Mouse (Mus musculus) neutrophil, adult 5-6 weeks (primary cell): ENCODE data around the gene Afm. TPM values are rescaled to one million over a fixed set of nuclear protein-coding genes. Genes with fewer than 3 reads are reported as not detected.

Experiments used
- ATAC-seq: fragments of 151-379, 151-347 bp; 2 replicates; pipeline ENCODE4 v1.8.0; 2017; ENCODE audit warnings: mild to moderate bottlenecking, moderate TSS enrichment; ENCODE audit not compliant: insufficient number of reproducible peaks, poor library complexity, low FRiP score, severe bottlenecking; ENCODE audit errors: extremely low read depth
- total RNA-seq: library from RNA; stranded (forward); fragments of 200-1000 nt; gene quantifications from 2 replicates; pipeline ENCODE4 v1.2.3, GENCODE M21; 2017

Gene Afm
- total RNA-seq, 1 experiment from 2014 or later = not detected

DNA sequence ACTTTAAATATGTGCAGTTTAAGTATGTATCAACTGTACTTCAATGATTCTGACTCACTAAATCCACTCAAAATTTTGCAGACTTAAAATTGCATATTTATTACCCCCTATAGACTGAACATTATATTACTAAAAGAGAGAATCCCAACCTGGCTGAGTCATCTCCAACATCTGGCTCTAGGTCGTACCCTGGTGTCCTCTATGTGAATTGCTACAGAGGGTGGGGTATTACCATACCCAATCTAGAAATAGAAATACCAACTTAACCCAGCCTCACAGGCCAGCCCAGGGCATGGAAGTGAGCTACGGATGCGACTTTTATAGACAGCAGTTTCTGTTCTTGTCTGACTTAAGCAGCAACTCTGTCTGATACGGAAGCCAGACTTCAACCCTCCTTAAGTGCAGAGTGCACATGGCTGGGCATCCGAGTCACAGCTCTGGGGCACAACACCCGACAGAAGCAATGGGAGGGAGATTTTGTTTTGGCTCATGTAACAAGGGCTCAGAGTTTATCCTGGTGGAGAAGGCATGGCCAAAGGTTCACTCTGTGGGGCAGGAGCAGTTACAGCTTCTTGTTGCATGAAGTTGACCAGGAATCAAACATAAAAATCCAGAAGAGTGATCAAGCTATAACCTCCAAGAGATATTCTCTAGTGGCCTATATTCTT lies 6.3 kb upstream of the Afm start:
- ATAC-seq = no peak

DNA sequence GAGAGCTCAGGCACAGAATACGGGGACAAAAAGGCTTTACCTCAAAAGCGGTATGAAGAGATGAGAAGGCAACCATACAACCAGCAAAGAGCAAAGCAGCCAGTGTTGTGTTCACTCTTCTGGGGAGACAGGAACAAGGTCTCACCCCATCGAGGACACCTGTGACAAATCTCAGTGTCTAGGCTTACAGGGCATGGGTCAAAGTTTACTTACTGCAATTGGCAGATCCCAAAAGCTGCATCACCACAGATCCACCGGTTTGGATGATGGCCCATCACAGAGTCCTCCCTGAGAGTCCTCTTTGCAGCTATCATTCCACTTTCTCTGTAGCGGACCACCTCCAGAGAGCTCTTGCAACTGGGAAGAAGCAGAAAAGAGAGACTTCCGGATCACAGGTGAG lies 3.2 kb upstream of the Afm start:
- no peak for ATAC-seq

DNA sequence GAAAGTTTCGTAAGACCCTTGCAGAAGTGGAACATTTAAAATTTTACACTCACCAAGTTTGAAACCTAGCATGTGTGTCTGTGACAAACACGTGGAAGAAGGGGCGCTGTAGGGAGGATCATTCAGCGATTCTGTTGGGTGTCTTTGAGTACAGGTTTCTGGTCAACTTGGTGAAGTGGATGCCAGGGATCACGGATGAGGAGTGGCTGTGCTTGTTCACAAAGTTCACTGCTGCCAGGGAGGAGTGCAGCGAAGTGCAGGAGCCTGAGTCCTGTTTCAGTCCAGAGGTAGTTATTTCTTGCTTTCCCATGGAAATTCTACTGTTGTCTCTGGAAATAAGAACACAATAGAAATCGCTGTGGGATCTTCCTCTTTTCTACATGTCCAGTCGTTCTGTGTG lies 32.5 kb downstream of the Afm start:
- ATAC-seq = no peak

DNA sequence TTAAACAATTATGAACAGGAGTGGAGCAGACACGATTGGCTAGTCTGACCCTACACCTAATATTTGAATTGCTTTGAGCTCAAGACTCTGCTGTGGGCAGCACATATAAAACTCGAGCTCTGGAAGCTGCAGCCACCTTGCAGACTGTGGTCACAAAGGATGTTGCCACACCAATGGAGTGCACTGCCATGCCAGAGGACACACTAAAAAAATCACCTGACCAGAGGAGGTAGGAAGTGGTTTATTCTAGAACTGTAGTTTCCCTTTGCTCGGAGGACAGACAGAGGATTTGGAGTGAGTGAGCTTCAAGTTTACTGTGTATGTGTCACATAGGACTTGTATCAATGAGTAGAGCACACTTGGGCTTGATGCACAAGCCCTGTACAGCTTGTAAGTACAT lies 37.3 kb downstream of the Afm start:
- ATAC-seq = no peak

DNA sequence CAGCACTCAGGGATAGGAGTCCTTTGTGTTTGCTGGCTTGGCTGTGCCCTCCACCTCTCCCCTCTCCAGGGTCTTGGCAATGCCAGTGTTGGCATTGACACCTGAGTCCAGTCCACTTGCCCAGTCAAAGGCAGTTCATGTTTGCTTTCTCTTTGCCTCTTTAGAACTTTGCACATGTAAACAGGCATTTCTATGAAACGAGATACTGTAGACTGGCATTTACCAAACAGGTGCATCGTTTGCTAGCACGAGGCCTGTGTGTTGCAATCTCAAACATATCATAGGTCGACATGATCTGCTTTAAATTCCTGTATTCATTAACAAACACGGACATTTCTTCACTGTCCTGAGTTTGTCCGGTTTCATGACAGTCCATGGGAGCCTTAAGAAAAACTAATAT lies 42.0 kb downstream of the Afm start, which contains the start of gene 5830473C10Rik:
TSS of gene 5830473C10Rik (plus strand) at position 365 of the 400 bp plus-strand sequence.
- ATAC-seq = no peak

DNA sequence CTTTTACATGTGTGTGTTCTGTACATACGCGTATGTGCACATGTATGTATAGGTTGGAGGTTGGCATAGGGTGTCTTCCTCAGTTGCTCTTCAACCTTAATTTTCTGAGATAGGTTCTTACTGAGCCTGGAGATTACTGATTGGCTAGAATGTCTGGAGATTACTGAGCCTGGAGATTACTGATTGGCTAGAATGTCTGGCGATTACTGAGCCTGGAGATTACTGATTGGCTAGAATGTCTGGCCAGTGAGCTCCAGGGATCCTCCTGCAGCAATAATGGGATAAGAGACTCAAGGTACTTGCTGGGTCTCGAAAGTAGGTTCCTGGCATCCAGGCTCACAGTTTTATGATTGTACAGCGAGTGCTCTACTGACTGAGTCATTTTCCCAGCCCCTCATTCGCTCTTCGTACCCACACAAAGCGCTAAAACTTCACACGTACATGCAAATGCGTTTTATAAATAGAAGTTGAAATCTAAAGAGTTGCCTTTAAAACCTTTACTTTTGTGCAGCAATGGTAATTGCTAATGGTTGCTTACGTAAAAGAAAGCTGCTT lies 43.1 kb downstream of the Afm start:
- no peak for ATAC-seq

DNA sequence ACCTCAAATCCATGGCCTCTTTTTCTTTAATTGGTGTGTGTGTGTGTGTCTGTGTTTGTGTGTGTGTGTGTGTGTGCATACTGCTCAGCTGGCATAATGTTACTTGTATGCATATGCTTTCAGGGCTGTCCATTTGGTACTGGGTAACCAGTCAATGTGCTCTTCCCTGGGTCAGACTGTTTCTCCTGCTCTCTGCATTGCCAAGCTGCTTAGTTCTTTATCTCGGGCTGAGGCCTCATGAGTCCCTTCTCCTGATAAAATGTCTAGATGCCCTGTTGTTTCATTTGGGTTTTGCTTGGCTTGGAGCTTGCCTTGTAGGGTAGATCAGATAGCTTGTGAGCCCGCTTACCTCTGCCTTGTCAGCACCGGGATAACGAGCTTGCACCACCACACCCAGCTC lies 44.1 kb downstream of the Afm start:
- ATAC-seq = no peak

DNA sequence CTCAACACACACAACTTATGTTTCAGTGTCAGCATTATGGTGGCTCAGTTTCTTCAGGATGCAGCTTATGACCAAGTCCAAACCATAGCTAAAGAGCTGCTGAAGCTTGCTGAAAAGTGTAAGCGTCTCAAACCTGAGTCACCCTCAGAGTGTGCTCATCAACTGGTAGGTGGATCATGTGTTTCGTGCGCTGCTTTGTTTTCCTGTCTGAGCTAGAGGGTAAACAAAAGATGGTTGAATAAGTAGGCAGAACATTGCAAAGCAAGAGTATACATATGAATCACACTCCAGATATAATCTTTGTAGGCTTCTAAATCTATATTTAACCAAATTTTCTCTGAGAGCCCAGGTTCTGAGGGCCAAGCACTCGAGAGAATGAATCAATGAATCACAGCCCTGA lies 45.4 kb downstream of the Afm start:
- ATAC-seq = no peak

DNA sequence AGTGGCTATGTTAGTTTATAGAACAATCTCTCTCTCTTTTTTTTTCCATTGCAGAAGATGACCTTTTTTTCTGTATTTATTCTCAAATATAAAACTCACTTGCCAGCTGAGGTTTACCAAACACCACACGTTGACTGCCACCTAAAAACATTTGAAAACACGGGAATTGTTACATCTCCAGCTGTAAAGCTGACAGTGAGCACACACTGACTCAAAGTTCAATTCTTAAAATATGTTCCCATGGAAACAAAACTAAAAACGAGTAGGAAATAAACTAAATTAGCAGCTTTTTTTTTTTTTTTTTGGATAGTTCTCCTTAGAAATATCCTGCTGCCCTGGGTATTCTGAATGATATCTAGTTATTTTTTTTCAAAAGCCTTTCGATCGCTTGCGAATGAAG lies 46.5 kb downstream of the Afm start:
- no peak for ATAC-seq

DNA sequence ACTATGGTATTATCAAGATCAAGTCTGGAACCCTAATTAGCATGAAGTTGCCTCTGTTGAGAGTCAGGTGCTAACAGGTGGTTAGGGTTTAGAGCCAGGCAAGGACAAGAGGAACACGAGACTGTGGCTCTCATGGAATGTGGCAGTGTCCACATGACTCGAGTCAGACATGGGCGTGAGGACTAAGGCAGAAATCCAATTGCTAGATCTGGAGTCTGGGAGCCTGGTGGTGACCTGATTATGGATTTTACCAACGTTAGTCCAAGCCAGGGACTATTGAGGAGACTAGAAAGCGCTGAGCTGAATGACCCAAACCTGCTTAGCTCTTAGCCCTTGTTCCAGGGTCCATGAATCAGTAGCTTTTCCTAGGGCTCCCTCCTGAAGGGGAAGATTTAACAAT lies 49.1 kb downstream of the Afm start:
- no peak for ATAC-seq

DNA sequence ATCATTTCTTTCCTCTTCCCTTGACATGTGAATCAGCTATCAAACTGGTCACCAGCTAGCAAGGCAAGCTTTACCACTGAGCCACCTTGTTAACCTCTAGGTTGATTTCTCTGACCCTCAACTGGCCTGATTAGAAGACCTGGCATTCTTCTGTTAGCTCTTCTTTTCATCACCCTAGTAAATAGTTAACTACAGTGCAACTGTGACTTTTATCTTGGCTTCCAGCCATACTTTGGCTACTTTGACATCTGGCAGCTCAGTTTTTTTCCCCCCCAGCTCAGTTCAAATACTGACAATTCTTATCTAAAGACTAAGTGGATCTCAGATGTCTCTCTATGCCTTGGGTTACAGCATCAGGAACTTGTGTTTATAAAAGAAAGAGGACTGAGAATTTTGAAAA lies 49.6 kb downstream of the Afm start:
- ATAC-seq = no peak

DNA sequence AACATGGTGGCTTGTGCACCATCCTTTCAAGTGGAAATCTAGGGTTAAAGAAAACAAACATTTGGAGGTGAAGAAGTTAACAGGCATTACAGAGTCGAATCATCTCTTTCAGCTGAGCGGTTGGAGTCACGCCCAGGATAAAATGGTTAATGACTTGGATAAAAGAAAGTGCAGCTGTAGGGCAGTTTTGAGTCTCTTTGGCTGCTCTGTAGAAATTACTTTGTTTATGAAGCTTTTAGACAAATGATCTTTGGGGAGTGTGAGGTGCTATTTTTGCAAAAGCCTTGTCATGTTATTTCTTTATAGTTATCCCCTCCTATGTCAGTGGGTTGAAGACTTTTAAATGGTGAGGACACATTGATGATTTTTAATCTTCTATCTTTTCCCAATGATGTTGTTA lies 52.5 kb downstream of the Afm start:
- no peak for ATAC-seq

DNA sequence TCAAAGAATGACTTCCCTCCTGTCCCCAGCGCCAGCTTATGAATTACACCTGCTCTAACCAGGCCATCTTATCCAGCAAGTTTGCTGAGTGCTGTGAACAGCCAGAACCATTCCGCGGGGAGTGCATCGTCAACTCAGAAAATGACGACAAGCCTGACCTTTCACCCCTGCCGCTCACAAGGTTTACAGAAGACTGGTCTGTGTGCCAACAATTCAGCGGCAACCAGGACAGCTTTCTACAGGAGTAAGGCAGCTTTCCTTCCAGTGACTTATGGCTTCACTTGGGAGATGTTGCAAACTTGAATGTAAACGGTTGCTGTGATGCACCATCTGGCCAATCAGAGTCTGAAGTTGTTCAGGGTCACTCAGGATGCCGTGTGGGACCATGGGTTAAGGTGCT lies 59.0 kb downstream of the Afm start:
- ATAC-seq = no peak

DNA sequence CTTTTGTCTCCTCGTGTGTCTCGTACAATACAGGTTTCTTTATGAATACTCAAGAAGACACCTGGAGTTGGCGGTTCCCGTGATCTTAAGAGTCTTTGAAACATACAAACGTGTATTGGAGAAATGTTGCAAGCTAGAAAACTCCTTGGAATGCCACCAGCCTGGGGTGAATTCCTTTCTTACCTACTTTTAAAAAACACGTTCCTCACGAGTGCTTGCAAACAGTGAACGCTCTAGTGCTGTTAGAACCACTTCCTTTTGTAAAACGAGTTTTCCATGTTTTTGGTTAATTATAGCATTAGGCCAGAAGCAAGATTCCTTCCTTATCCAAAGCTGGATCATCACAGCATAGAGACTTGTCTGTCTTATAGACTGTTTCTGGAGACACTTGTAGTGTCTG lies 60.8 kb downstream of the Afm start:
- no peak for ATAC-seq

DNA sequence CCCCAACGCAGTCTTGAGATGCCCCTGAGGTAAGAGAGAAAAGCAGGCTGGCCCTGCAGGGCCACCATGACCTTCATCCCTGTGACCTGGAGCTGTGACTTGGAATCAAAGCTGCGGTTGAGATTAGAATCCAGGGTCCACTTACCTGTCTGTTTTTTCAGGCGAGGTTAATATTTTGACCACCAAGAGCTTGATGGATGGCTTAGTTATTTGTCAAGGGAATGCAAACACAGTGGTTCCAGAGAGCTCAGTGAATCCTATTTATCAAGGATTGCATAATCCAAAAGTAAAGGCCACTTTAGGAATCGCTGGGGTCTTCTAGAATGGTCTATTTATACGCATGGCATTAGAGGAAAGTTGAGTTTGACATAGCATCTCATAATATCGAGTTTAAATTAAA lies 63.4 kb downstream of the Afm start:
- ATAC-seq = no peak

DNA sequence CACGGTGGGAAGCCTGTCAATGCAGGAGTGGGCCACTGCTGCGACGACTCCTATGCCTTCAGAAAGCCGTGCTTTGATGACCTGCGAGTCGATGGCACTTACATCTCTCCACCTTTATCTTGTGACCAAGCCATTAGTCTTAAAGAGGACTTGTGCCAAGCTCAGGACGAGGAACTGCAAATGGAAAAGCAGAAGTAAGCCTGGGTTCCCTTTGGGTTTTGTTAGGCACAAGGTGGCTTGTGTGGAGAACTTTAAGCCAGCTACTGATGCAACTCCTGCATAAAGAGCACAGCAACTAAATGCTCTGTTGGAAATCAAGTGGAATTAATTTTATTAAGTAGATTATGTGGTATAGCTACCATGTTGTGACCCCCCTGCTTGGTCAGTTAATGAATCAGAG lies 66.1 kb downstream of the Afm start:
- ATAC-seq = no peak

DNA sequence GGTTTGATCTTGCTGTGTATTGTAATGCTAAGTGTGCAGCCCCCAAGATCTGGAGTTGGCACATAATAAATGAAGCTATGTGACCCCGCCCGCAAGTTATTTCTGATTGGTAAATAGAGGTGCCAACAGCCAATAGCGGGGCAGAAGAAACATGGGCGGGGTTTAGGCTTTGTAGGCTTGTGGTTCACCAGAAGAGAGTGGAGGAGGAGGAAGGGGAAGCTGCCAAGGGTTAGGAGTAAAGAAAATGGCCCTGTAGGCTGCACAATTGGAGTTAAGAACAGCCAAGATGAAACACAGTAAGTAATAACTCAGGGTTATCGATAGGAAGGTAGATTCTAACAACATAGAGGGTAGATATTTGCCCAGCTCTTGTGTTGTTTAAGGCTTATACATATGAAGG lies 67.8 kb downstream of the Afm start:
- ATAC-seq = no peak

DNA sequence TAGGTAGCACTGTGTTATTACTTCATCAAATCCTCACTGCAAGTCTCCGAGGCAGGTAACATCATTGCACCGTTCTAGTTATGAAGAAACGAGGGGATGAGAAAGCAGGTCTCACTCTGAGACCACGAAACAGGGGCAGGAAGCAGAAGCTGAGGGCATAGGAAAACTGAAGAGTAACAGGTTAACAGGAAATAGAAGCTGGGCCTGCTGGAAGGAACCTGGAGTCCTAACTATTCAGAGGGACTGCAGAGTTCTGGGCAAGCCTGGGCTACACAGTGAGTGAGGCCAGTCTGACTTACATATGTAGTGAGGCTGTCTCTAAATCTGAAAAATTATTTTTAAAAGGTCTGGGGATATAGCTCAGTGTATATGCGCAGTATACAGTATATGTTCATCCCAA lies 69.4 kb downstream of the Afm start:
- no peak for ATAC-seq

DNA sequence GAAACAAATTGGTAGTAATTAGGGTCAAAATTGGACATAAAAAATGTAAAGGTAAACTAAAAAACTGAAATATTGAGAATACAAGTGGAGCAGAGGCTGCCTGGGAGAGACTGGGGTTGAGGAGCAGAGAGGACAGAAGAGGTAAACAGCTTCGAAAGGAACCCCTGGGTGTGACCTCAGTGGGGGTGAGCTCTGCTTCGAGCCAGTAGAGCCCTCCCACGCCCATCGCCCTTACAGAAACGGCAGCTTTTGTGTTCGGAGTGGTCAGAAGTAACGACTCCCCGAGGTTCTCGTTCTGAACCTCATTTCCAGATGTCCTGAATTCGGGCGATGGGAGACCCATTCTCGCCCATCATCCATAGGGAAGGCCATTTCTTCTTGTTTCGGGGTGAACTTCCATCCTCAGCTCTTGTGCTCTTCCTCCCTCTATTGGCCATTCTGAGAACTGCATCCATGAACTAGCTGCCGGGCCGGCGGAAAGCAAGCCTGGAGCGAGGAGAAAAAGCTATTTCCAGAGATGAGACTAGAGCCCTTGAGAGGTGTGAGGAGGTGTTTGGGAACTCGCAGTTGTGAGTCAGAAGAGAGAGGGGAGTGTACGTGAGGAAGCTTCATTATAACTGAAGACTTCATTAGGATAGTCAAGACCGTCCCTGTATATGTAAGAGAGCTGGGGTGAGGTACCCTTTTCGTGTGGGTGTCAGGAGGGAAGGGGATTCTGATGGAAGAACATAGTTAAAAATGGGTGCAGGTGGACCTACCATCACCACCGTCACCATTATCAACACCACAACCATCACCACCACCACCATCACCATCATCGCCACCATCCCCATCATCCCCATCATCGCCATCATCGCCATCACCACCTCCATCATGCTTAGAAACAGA lies 70.2 kb downstream of the Afm start:
- peak; percentile 88 for ATAC-seq

DNA sequence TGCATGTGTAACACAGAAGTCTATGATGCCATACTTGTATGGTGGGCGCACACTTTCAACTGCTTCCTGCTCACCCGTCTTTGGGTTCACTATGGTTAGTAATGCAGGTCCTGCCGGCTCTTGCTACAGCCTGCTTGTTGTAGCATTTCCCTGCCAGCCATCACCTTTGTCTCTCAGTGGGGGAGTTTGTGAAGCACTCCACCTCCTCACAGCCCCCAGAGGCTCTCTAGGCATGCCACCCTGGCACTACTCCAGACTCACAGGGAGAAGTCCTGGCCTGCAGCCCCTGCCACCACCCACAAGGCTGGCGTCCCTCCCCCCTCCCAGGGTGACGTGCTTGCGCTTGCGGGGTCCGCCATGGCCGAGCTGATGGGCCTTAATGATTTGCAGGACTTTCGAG lies 71.9 kb downstream of the Afm start:
- no peak for ATAC-seq
